Mouse (Mus musculus): Measurements from ENCODE around the gene Sf3a1. TPM values are rescaled to one million over a fixed set of nuclear protein-coding genes. Genes with fewer than 3 reads are reported as not detected.

Gene Sf3a1
- polyA plus RNA-seq, 1 experiment from 2014 or later = 64.3 TPM

DNA sequence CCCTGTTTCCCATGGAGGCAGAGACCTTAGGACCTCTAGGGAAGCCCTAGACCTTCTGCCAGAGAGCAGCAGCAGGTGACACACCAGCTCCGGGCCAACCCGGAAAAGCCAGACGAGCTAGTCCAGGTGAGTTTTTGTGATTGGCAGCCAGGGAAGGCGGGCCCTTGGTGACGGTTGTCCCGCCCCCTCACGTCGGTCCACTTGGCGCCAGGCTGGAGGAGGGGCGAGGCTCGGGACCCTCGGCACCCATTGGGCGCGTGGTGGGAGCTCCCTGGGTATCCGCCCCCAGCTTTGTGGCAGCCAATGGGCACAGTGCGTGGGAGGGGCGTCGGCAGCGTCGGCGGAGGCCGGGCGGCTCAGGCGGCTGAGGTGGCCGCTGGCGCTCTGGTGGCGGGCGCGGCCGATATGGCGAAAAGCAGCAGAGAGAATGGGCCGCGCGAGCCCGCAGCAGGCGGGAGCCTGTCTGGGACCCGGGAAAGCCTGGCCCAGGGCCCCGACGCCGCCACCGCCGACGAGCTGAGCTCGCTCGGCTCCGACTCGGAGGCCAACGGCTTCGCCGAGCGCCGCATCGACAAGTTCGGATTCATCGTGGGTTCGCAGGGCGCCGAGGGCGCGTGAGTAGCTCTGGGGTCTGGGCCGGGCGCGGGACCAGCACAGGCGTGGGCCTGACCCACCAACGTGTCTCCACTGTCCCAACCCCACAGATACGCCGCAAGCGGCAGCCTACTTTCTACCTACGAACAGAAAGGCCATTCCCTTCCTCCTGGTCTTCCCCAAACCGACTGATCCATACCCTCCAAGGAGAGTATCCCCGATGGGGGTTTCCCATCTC, 26.6 kb downstream of the Sf3a1 start, which contains the start of gene Tbc1d10a:
Tbc1d10a (plus strand) TSS at position 304 of the 832 bp plus-strand sequence.
- peak within 1 kb of the TSS; percentile 84 for H3K9ac ChIP-seq (replicated peaks; ENCODE audit: low read length)
- H3K27me3 ChIP-seq (ENCODE audit: control insufficient read depth, insufficient read depth, low read length) = no peaks in the 10 kb centered on the region
- WGBS = under 1% methylated on average over 71 of the region's 71 CpGs
- peaks cover 16% of the 10 kb centered on the region for H3K36me3 ChIP-seq (ENCODE audit: control insufficient read depth, insufficient read depth, low read length)
- H3K4me3 ChIP-seq (replicated peaks; ENCODE audit: low read depth, low read length) = peak within 1 kb of the TSS; percentile 84
- peak; percentile 99 for DNase-seq
- H3K9me3 ChIP-seq (ENCODE audit: control insufficient read depth, low read length) = no peaks in the 10 kb centered on the region
- ATAC-seq (ENCODE audit: low FRiP score, low TSS enrichment) = peak; percentile 100
- peaks cover 10% of the 10 kb centered on the region for H3K4me1 ChIP-seq (ENCODE audit: control insufficient read depth, insufficient read depth, low read length)
- H3K4me2 ChIP-seq (ENCODE audit: low read length) = peak within 1 kb of the TSS; percentile 88
- H3K27ac ChIP-seq (replicated peaks; ENCODE audit: low read depth, low read length) = peak within 1 kb of the TSS; percentile 57

DNA sequence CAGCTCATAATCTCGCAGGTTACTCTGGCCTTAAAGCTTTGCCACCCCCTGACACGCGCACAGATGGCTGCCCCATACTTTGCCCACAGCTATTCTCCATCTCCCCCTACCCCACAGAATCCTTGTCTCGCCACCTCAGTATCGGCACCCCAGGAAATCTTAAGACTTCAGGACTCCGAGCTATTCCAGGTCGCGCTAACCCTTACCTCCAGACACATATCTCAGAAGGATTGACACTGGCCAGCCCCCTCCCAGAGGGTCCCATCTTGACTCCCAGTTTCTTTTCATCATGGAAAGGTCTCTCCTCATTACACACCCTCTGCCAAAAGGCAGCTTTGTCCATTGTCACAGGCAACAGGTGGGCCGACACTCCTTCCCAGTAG, 27.2 kb downstream of the Sf3a1 start:
- peak overlapping the region; percentile 84 for H3K9ac ChIP-seq (replicated peaks; ENCODE audit: low read length)
- H3K4me1 ChIP-seq (ENCODE audit: control insufficient read depth, insufficient read depth, low read length) = peaks cover 10% of the 10 kb centered on the region
- DNase-seq (peak; percentile 10), ATAC-seq (ENCODE audit: low FRiP score, low TSS enrichment) (no peak)
- H3K9me3 ChIP-seq (ENCODE audit: control insufficient read depth, low read length) = no peaks in the 10 kb centered on the region
- peaks cover 10% of the 10 kb centered on the region for H3K36me3 ChIP-seq (ENCODE audit: control insufficient read depth, insufficient read depth, low read length)
- peak overlapping the region; percentile 84 for H3K4me3 ChIP-seq (replicated peaks; ENCODE audit: low read depth, low read length)
- H3K27me3 ChIP-seq (ENCODE audit: control insufficient read depth, insufficient read depth, low read length) = no peaks in the 10 kb centered on the region
- WGBS = 10% methylated on average over 9 of the region's 9 CpGs
- H3K27ac ChIP-seq (replicated peaks; ENCODE audit: low read depth, low read length) = no peak overlapping the region
- peak overlapping the region; percentile 88 for H3K4me2 ChIP-seq (ENCODE audit: low read length)

DNA sequence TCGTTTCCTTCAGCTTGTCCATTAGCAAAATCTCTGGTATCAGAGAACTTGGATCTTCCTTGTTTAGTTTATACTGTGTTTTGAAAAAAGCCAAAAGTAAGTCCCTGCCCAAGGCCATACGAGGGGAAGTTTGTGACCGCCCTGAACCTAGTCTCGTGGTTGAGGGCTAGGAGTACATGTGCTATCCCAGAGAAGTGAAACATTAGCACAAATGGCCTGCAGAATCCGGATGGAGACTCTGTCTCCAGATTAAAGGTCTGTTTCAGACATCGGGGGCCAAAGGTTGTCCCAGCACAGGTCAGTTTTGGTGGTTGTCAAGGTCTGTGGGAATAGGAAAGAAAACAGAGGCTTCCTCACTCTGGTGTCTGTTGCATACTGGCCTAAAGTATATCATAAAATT, 29.0 kb downstream of the Sf3a1 start:
- 0 out of 2 replicates have a peak, but pooled peaks cover 3% of the 10 kb centered on the region for H3K36me3 ChIP-seq (ENCODE audit: control insufficient read depth, insufficient read depth, low read length)
- H3K27ac ChIP-seq (replicated peaks; ENCODE audit: low read depth, low read length) = no peak overlapping the region
- H3K9me3 ChIP-seq (ENCODE audit: control insufficient read depth, low read length) = no peaks in the 10 kb centered on the region
- no peak overlapping the region for H3K4me3 ChIP-seq (replicated peaks; ENCODE audit: low read depth, low read length)
- H3K4me1 ChIP-seq (ENCODE audit: control insufficient read depth, insufficient read depth, low read length) = peaks cover 10% of the 10 kb centered on the region
- H3K9ac ChIP-seq (replicated peaks; ENCODE audit: low read length) = no peak overlapping the region
- H3K27me3 ChIP-seq (ENCODE audit: control insufficient read depth, insufficient read depth, low read length) = no peaks in the 10 kb centered on the region
- 86% methylated on average over 6 of the region's 6 CpGs for WGBS
- ATAC-seq (ENCODE audit: low FRiP score, low TSS enrichment) (no peak), DNase-seq (no peak)
- H3K4me2 ChIP-seq (ENCODE audit: low read length) = no peak overlapping the region

DNA sequence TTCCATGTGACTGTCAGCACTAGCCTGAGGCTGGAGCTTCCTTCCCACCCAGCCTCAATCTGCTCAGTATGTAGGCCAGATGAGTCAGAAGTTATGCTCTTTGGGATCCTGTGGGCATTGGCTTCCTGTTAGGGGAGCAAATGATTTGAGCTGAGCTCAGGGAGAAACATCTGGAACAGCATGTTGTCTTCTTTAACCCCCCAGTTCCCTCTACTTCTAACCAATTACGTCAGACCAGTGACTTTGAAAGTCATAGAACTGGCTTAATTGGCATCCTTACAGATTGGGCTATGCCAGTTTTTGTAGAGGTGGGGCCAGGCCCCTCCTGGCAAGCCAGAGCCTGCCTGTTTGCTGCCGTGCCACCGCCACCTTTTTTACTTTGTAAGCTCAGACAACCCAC, 30.5 kb downstream of the Sf3a1 start:
- no peak overlapping the region for H3K27ac ChIP-seq (replicated peaks; ENCODE audit: low read depth, low read length)
- no peaks in the 10 kb centered on the region for H3K9me3 ChIP-seq (ENCODE audit: control insufficient read depth, low read length)
- H3K9ac ChIP-seq (replicated peaks; ENCODE audit: low read length) = no peak overlapping the region
- 0 out of 2 replicates have a peak, but pooled peaks cover 3% of the 10 kb centered on the region for H3K36me3 ChIP-seq (ENCODE audit: control insufficient read depth, insufficient read depth, low read length)
- H3K4me1 ChIP-seq (ENCODE audit: control insufficient read depth, insufficient read depth, low read length) = peaks cover 10% of the 10 kb centered on the region
- no peak for DNase-seq
- H3K4me2 ChIP-seq (ENCODE audit: low read length) = no peak overlapping the region
- WGBS = 88% methylated on average over 3 of the region's 3 CpGs
- ATAC-seq (ENCODE audit: low FRiP score, low TSS enrichment) = no peak
- no peak overlapping the region for H3K4me3 ChIP-seq (replicated peaks; ENCODE audit: low read depth, low read length)
- H3K27me3 ChIP-seq (ENCODE audit: control insufficient read depth, insufficient read depth, low read length) = no peaks in the 10 kb centered on the region

DNA sequence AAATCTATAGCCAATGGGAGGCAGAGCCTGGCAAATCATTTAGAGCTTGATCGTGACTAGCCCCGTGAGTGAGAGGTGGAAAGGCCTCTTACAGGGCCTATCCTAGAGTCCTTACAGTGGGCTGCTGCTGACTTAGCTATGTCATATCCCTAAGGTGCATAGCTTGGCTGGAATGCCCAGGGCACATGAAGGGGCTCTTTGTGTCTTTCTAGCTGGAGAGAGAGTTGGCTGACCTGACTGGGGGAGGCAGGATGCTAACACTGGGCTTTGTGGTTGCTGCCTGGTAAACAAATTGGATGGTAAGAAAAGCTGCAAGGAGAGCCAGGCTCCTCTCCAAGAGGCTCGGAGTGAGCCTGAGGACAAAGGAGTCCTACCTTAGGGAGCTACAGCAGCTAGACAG, 32.6 kb downstream of the Sf3a1 start:
- no peak for ATAC-seq (ENCODE audit: low FRiP score, low TSS enrichment)
- Histone ChIP-seq H3K9me3 (ENCODE audit: control insufficient read depth, low read length) (no peaks in the 10 kb centered on the region), H3K27me3 (ENCODE audit: control insufficient read depth, insufficient read depth, low read length) (no peaks in the 10 kb centered on the region), H3K4me1 (ENCODE audit: control insufficient read depth, insufficient read depth, low read length) (peaks cover 2% of the 10 kb centered on the region), H3K9ac (replicated peaks; ENCODE audit: low read length) (no peak overlapping the region), H3K4me3 (replicated peaks; ENCODE audit: low read depth, low read length) (no peak overlapping the region), H3K27ac (replicated peaks; ENCODE audit: low read depth, low read length) (no peak overlapping the region), H3K36me3 (ENCODE audit: control insufficient read depth, insufficient read depth, low read length) (0 out of 2 replicates have a peak, but pooled peaks cover 3% of the 10 kb centered on the region), H3K4me2 (ENCODE audit: low read length) (no peak overlapping the region)
- DNase-seq = no peak
- WGBS = 83% methylated on average over 3 of the region's 3 CpGs

DNA sequence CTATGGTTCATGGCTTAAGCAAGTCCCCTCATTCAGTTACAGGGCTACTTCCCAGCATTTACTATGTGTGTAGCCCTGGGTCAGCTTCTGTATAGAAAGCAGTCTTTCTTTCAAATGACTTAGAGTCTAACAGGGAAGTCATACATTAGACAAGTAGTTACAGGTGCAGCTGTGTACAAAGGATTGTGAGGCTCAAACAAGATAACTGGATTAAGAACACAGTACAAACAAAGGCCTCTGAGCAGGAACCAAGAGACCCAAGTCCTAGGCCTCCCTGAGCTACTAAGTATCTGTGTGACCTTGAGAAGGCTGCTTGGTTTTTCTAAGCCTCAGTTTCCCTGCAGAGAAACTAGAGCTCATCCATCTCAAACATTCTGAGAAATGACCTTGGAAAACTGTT, 33.3 kb downstream of the Sf3a1 start:
- no peak overlapping the region for H3K27ac ChIP-seq (replicated peaks; ENCODE audit: low read depth, low read length)
- DNase-seq (no peak), ATAC-seq (ENCODE audit: low FRiP score, low TSS enrichment) (no peak)
- H3K9ac ChIP-seq (replicated peaks; ENCODE audit: low read length) = no peak overlapping the region
- no peaks in the 10 kb centered on the region for H3K27me3 ChIP-seq (ENCODE audit: control insufficient read depth, insufficient read depth, low read length)
- H3K4me3 ChIP-seq (replicated peaks; ENCODE audit: low read depth, low read length) = no peak overlapping the region
- no peaks in the 10 kb centered on the region for H3K4me1 ChIP-seq (ENCODE audit: control insufficient read depth, insufficient read depth, low read length)
- H3K4me2 ChIP-seq (ENCODE audit: low read length) = no peak overlapping the region
- no peaks in the 10 kb centered on the region for H3K9me3 ChIP-seq (ENCODE audit: control insufficient read depth, low read length)
- H3K36me3 ChIP-seq (ENCODE audit: control insufficient read depth, insufficient read depth, low read length) = 0 out of 2 replicates have a peak, but pooled peaks cover 3% of the 10 kb centered on the region

DNA sequence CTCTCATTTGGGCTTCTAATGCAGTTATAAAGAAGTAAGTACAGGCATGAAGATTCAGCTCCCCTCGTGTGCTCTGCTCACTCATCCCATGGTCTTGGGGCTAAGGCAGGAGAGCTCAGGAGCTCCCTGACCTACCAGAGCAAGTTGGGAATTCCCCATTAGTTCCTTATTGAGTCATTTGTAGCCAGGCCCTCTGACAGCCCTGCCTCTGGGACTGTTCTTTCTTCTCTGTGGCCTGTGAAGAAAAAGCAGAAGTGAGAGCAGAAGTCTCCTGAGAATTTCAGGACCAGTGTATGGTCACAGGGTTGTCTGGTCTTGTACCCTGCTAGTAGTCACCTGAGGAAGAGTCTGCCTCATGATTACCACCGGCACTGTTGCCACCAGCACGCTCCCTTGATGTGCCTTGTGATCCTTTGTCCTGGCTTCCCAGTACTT, 35.5 kb downstream of the Sf3a1 start:
- WGBS = 86% methylated on average over 3 of the region's 3 CpGs
- H3K36me3 ChIP-seq (ENCODE audit: control insufficient read depth, insufficient read depth, low read length) = 0 out of 2 replicates have a peak, but pooled peaks cover 3% of the 10 kb centered on the region
- no peaks in the 10 kb centered on the region for H3K9me3 ChIP-seq (ENCODE audit: control insufficient read depth, low read length)
- H3K27me3 ChIP-seq (ENCODE audit: control insufficient read depth, insufficient read depth, low read length) = no peaks in the 10 kb centered on the region
- H3K4me1 ChIP-seq (ENCODE audit: control insufficient read depth, insufficient read depth, low read length) = no peaks in the 10 kb centered on the region
- H3K9ac ChIP-seq (replicated peaks; ENCODE audit: low read length) = no peak overlapping the region
- no peak for DNase-seq
- H3K4me2 ChIP-seq (ENCODE audit: low read length) = no peak overlapping the region
- no peak for ATAC-seq (ENCODE audit: low FRiP score, low TSS enrichment)
- no peak overlapping the region for H3K4me3 ChIP-seq (replicated peaks; ENCODE audit: low read depth, low read length)
- no peak overlapping the region for H3K27ac ChIP-seq (replicated peaks; ENCODE audit: low read depth, low read length)

DNA sequence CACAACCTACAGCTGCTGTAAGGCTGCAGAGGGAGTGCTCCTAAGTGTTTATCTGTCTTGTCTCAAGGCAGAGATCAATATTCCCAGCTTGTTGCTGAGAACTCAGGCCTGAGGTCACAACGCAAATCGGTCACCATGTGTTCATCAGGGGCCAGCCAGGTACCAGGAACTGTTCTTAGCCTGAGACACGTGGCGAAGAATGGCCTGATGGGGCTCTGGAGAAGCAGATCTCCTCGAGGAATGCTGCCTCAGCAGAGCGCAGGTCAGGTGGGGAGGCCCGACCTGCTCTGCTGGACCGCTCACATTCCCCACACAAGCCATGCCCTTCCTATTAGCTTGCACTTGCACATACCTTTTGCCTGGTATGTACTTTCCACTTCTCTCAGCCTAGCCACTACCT, 36.5 kb downstream of the Sf3a1 start:
- no peaks in the 10 kb centered on the region for H3K4me1 ChIP-seq (ENCODE audit: control insufficient read depth, insufficient read depth, low read length)
- 85% methylated on average over 8 of the region's 8 CpGs for WGBS
- DNase-seq (no peak), ATAC-seq (ENCODE audit: low FRiP score, low TSS enrichment) (no peak)
- H3K9me3 ChIP-seq (ENCODE audit: control insufficient read depth, low read length) = no peaks in the 10 kb centered on the region
- H3K4me3 ChIP-seq (replicated peaks; ENCODE audit: low read depth, low read length) = no peak overlapping the region
- H3K36me3 ChIP-seq (ENCODE audit: control insufficient read depth, insufficient read depth, low read length) = 0 out of 2 replicates have a peak, but pooled peaks cover 3% of the 10 kb centered on the region
- H3K27me3 ChIP-seq (ENCODE audit: control insufficient read depth, insufficient read depth, low read length) = no peaks in the 10 kb centered on the region
- H3K27ac ChIP-seq (replicated peaks; ENCODE audit: low read depth, low read length) = no peak overlapping the region
- no peak overlapping the region for H3K4me2 ChIP-seq (ENCODE audit: low read length)
- H3K9ac ChIP-seq (replicated peaks; ENCODE audit: low read length) = no peak overlapping the region

DNA sequence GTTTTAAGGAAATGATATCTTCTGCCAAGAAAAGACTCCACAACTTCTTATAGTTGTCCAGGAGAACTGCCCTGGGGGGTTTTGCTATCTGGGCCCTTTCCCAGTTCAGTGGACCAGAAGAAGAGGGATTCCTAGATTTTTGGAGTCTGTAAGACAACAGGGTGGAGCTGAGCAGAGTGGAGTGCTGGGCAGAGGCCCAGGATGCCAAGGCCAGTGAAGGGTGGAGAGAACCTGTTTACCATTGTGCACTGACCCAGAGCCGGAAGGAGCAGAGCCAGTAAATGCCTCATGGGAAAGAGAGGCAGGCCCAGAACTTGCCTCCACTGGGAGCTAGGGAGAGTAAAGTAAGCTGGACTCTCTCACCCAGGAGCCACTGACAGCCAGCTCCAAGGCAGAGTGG, 37.5 kb downstream of the Sf3a1 start:
- no peaks in the 10 kb centered on the region for H3K27me3 ChIP-seq (ENCODE audit: control insufficient read depth, insufficient read depth, low read length)
- H3K4me2 ChIP-seq (ENCODE audit: low read length) = no peak overlapping the region
- H3K9ac ChIP-seq (replicated peaks; ENCODE audit: low read length) = no peak overlapping the region
- H3K36me3 ChIP-seq (ENCODE audit: control insufficient read depth, insufficient read depth, low read length) = 0 out of 2 replicates have a peak, but pooled peaks cover 3% of the 10 kb centered on the region
- no peak for DNase-seq
- H3K4me1 ChIP-seq (ENCODE audit: control insufficient read depth, insufficient read depth, low read length) = no peaks in the 10 kb centered on the region
- H3K9me3 ChIP-seq (ENCODE audit: control insufficient read depth, low read length) = no peaks in the 10 kb centered on the region
- ATAC-seq (ENCODE audit: low FRiP score, low TSS enrichment) = no peak
- H3K4me3 ChIP-seq (replicated peaks; ENCODE audit: low read depth, low read length) = no peak overlapping the region
- WGBS = 72% methylated on average over 1 of the region's 1 CpGs
- H3K27ac ChIP-seq (replicated peaks; ENCODE audit: low read depth, low read length) = no peak overlapping the region

Measured in midbrain, embryonic 14.5 days (tissue).